In the genomic region with DNA sequence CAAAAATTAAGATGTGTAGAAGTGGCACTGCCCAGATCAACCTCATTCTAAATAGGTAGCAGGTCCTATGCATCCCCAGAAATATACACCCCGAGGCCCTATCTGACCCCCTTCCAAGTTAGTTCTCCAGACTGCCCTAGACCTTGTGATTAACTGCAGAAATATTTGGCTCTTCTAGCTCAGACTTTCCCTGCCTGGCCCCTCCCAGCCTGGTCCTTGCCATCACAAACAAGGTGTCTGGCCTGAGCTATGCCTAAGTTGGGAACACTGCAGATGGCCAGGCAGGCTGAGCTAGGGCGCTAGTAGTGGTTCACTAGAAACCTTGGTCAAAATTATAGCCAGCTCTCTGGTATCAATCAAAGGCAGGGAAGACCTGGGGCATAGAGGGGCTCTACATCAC, we compare ENCODE assay signal across 8 mouse cellular contexts. TPM values are rescaled to one million over a fixed set of nuclear protein-coding genes. Genes with fewer than 3 reads are reported as not detected.
A peak's percentile ranks its signal among the peaks of the same experiment; 100 is the strongest.
DNase-seq lines count a peak whose midpoint lies in the region; ATAC-seq and TF ChIP-seq lines count a peak whose summit lies in the region.

No protein-coding gene starts in this region.

- H3K4me1 ChIP-seq in embryonic facial prominence, embryonic 13.5 days: peaks cover 11% of the 10 kb centered on the region
- H3K4me1 ChIP-seq in embryonic facial prominence, embryonic 10.5 days: peaks cover 11% of the 10 kb centered on the region
- H3K4me1 ChIP-seq in stomach, embryonic 14.5 days (ENCODE audit: control insufficient read depth, insufficient read depth, low read length): 0 out of 2 replicates have a peak, but pooled peaks cover 4% of the 10 kb centered on the region
- 0 out of 2 replicates have a peak, but pooled peaks cover 4% of the 10 kb centered on the region for H3K4me1 ChIP-seq in stomach, postnatal 0 days (replicated peaks; ENCODE audit: control insufficient read depth, insufficient read depth)
- H3K4me1 ChIP-seq in hindbrain, embryonic 12.5 days: peaks cover 5% of the 10 kb centered on the region; the same call in 1 of the 2 replicates
- H3K4me1 ChIP-seq in neural tube, embryonic 15.5 days: peaks cover 10% of the 10 kb centered on the region

- no peak overlapping the region for H3K27ac ChIP-seq in embryonic facial prominence, embryonic 13.5 days
- no peak overlapping the region for H3K27ac ChIP-seq in embryonic facial prominence, embryonic 10.5 days (replicated peaks)
- no peak overlapping the region for H3K27ac ChIP-seq in stomach, embryonic 14.5 days (ENCODE audit: low read length)
- no peak overlapping the region for H3K27ac ChIP-seq in stomach, postnatal 0 days (replicated peaks)
- no peak overlapping the region for H3K27ac ChIP-seq in hindbrain, embryonic 12.5 days
- H3K27ac ChIP-seq in neural tube, embryonic 15.5 days (replicated peaks): no peak overlapping the region

- H3K9ac ChIP-seq in embryonic facial prominence, embryonic 13.5 days: peak overlapping the region; percentile 73; the same call in 1 of the 2 replicates
- no peak overlapping the region for H3K9ac ChIP-seq in stomach, embryonic 14.5 days (replicated peaks; ENCODE audit: low read depth, low read length)
- H3K9ac ChIP-seq in stomach, postnatal 0 days (ENCODE audit: low read length): no peak overlapping the region
- no peak overlapping the region for H3K9ac ChIP-seq in hindbrain, embryonic 12.5 days
- H3K9ac ChIP-seq in neural tube, embryonic 15.5 days (replicated peaks): no peak overlapping the region

- TF ChIP-seq CTCF in stomach, postnatal 0 days (IDR thresholded peaks at IDR 0.05; ENCODE audit: low read depth): no peak

- no peak overlapping the region for H3K4me3 ChIP-seq in embryonic facial prominence, embryonic 13.5 days
- H3K4me3 ChIP-seq in embryonic facial prominence, embryonic 10.5 days: no peak overlapping the region
- 0 out of 2 replicates have a peak overlapping the region, but pooled peaks have one; percentile 44 for H3K4me3 ChIP-seq in stomach, embryonic 14.5 days (ENCODE audit: low read depth, low read length)
- no peak overlapping the region for H3K4me3 ChIP-seq in stomach, postnatal 0 days (ENCODE audit: low read depth, low read length)
- H3K4me3 ChIP-seq in hindbrain, embryonic 12.5 days: no peak overlapping the region
- no peak overlapping the region for H3K4me3 ChIP-seq in neural tube, embryonic 15.5 days (replicated peaks)

- peak overlapping the region; percentile 82 for H3K4me2 ChIP-seq in embryonic facial prominence, embryonic 13.5 days
- peak overlapping the region; percentile 37; the same call in 1 of the 2 replicates for H3K4me2 ChIP-seq in stomach, embryonic 14.5 days (replicated peaks; ENCODE audit: low read depth, low read length)
- no peak overlapping the region for H3K4me2 ChIP-seq in stomach, postnatal 0 days (replicated peaks; ENCODE audit: low read depth)
- no peak overlapping the region for H3K4me2 ChIP-seq in hindbrain, embryonic 12.5 days (replicated peaks)
- H3K4me2 ChIP-seq in neural tube, embryonic 15.5 days: peak overlapping the region; percentile 88

- ATAC-seq in embryonic facial prominence, embryonic 13.5 days (ENCODE audit: insufficient number of reproducible peaks, insufficient read depth, low FRiP score, low TSS enrichment, low read depth): no peak
- no peak for ATAC-seq in stomach, embryonic 14.5 days (ENCODE audit: insufficient number of reproducible peaks, insufficient read depth, low FRiP score, low read depth)
- no peak for ATAC-seq in stomach, postnatal 0 days (ENCODE audit: low FRiP score, low TSS enrichment)
- ATAC-seq in hindbrain, embryonic 12.5 days (ENCODE audit: low FRiP score): peak; percentile 23; the same call in 1 of the 2 replicates
- ATAC-seq in neural tube, embryonic 15.5 days (ENCODE audit: low FRiP score): no peak; the same call in none of the 2 replicates
- ATAC-seq in inflammation-experienced regulatory T-cells, adult 6 months: no peak

- TF ChIP-seq EP300 in stomach, postnatal 0 days (optimal IDR thresholded peaks at IDR 0.05): no peak

- H3K36me3 ChIP-seq in embryonic facial prominence, embryonic 13.5 days: peaks cover 33% of the 10 kb centered on the region
- peaks cover 31% of the 10 kb centered on the region for H3K36me3 ChIP-seq in embryonic facial prominence, embryonic 10.5 days (replicated peaks)
- H3K36me3 ChIP-seq in stomach, embryonic 14.5 days (ENCODE audit: control insufficient read depth, insufficient read depth, low read length): peaks cover 11% of the 10 kb centered on the region; the same call in 1 of the 2 replicates
- peaks cover 6% of the 10 kb centered on the region for H3K36me3 ChIP-seq in stomach, postnatal 0 days (ENCODE audit: control insufficient read depth, insufficient read depth, low read length)
- peaks cover 25% of the 10 kb centered on the region for H3K36me3 ChIP-seq in hindbrain, embryonic 12.5 days
- H3K36me3 ChIP-seq in neural tube, embryonic 15.5 days: peaks cover 29% of the 10 kb centered on the region

- H3K9me3 ChIP-seq in embryonic facial prominence, embryonic 13.5 days: no peaks in the 10 kb centered on the region
- no peaks in the 10 kb centered on the region for H3K9me3 ChIP-seq in embryonic facial prominence, embryonic 10.5 days
- no peaks in the 10 kb centered on the region for H3K9me3 ChIP-seq in stomach, embryonic 14.5 days (ENCODE audit: control insufficient read depth, low read depth, low read length)
- H3K9me3 ChIP-seq in stomach, postnatal 0 days (ENCODE audit: control insufficient read depth, low read length): no peaks in the 10 kb centered on the region
- no peaks in the 10 kb centered on the region for H3K9me3 ChIP-seq in hindbrain, embryonic 12.5 days (replicated peaks)
- no peaks in the 10 kb centered on the region for H3K9me3 ChIP-seq in neural tube, embryonic 15.5 days (replicated peaks)

- 84% methylated on average over 2 of the region's 2 CpGs for WGBS in embryonic facial prominence, embryonic 13.5 days
- WGBS in embryonic facial prominence, embryonic 10.5 days: 87% methylated on average over 2 of the region's 2 CpGs
- WGBS in stomach, embryonic 14.5 days: 78% methylated on average over 2 of the region's 2 CpGs
- 79% methylated on average over 2 of the region's 2 CpGs for WGBS in stomach, postnatal 0 days
- WGBS in hindbrain, embryonic 12.5 days: 89% methylated on average over 2 of the region's 2 CpGs
- WGBS in neural tube, embryonic 15.5 days: 90% methylated on average over 2 of the region's 2 CpGs

- H3K27me3 ChIP-seq in embryonic facial prominence, embryonic 13.5 days: no peaks in the 10 kb centered on the region
- 0 out of 2 replicates have a peak, but pooled peaks cover 10% of the 10 kb centered on the region for H3K27me3 ChIP-seq in embryonic facial prominence, embryonic 10.5 days (replicated peaks; ENCODE audit: low read depth, poor library complexity, severe bottlenecking)
- H3K27me3 ChIP-seq in stomach, embryonic 14.5 days (ENCODE audit: control insufficient read depth, insufficient read depth, low read length): no peaks in the 10 kb centered on the region
- H3K27me3 ChIP-seq in stomach, postnatal 0 days (ENCODE audit: control insufficient read depth, insufficient read depth, low read length): no peaks in the 10 kb centered on the region
- H3K27me3 ChIP-seq in hindbrain, embryonic 12.5 days: no peaks in the 10 kb centered on the region
- H3K27me3 ChIP-seq in neural tube, embryonic 15.5 days (replicated peaks): no peaks in the 10 kb centered on the region

- DNase-seq in embryonic facial prominence, embryonic 10.5 days (ENCODE audit: low spot score): no peak
- DNase-seq in stomach, postnatal 0 days (ENCODE audit: low spot score): no peak
- no peak for DNase-seq in thymus, postnatal 0 days (ENCODE audit: low spot score)

RNA-seq across cellular contexts. Expression of gene Exoc3, which starts 41.0 kb away (rescaled TPM):
- polyA plus RNA-seq in embryonic facial prominence, embryonic 13.5 days (2015; fragmentation: Nextera tagmentation; extraction: Ambion mirVana): 76.9 and 91.6 TPM in 2 replicates
- polyA plus RNA-seq in embryonic facial prominence, embryonic 10.5 days (2016; fragmentation: Nextera tagmentation; extraction: Ambion mirVana): 77.4 and 82.2 TPM in 2 replicates
- polyA plus RNA-seq in stomach, embryonic 14.5 days (2014; fragmentation: Nextera tagmentation; extraction: Ambion mirVana): 82.1 and 86.8 TPM in 2 replicates
- 43.2 and 44.5 TPM in 2 replicates for polyA plus RNA-seq in stomach, postnatal 0 days (2015; fragmentation: Nextera tagmentation; extraction: Ambion mirVana)
- 76.7 and 79.2 TPM in 2 replicates for polyA plus RNA-seq in hindbrain, embryonic 12.5 days (2016; fragmentation: Nextera tagmentation; extraction: Ambion mirVana)
- polyA plus RNA-seq in neural tube, embryonic 15.5 days (2015; fragmentation: Nextera tagmentation; extraction: Ambion mirVana): 109 and 115 TPM in 2 replicates
- polyA plus RNA-seq in thymus, postnatal 0 days (2015; fragmentation: Nextera tagmentation; extraction: Ambion mirVana): 55.6 and 62.2 TPM in 2 replicates
- 10 to 100 TPM; 82.9 to 87.4 (median 86.4) TPM for polyA plus RNA-seq in inflammation-experienced regulatory T-cells, adult 6 months (2017; shearing (Covaris generic))

RNA-seq across cellular contexts. Expression of gene Slc9a3, which starts 46.2 kb away (rescaled TPM):
- polyA plus RNA-seq in embryonic facial prominence, embryonic 13.5 days (2015; fragmentation: Nextera tagmentation; extraction: Ambion mirVana): not detected in 2 replicates
- 0.02 TPM in 1 of 2 replicates, not detected in the other for polyA plus RNA-seq in embryonic facial prominence, embryonic 10.5 days (2016; fragmentation: Nextera tagmentation; extraction: Ambion mirVana)
- polyA plus RNA-seq in stomach, embryonic 14.5 days (2014; fragmentation: Nextera tagmentation; extraction: Ambion mirVana): not detected in 2 replicates
- polyA plus RNA-seq in stomach, postnatal 0 days (2015; fragmentation: Nextera tagmentation; extraction: Ambion mirVana): 1.3 TPM in 2 replicates
- not detected in 2 replicates for polyA plus RNA-seq in hindbrain, embryonic 12.5 days (2016; fragmentation: Nextera tagmentation; extraction: Ambion mirVana)
- polyA plus RNA-seq in neural tube, embryonic 15.5 days (2015; fragmentation: Nextera tagmentation; extraction: Ambion mirVana): 0.23 and 0.46 TPM in 2 replicates
- polyA plus RNA-seq in thymus, postnatal 0 days (2015; fragmentation: Nextera tagmentation; extraction: Ambion mirVana): 0.03 and 0.05 TPM in 2 replicates
- polyA plus RNA-seq in inflammation-experienced regulatory T-cells, adult 6 months (2017; shearing (Covaris generic)): under 1 TPM in 1 of 3 experiments, not detected in 2; 0.17 TPM

Comparison
In these comparisons a context has a peak if more than half of its experiments do, and no peak if none do; other contexts are left out.
1. H3K4me2 ChIP-seq: peak in embryonic facial prominence, embryonic 13.5 days (single experiment), stomach, embryonic 14.5 days (single experiment) and neural tube, embryonic 15.5 days (single experiment); none in stomach, postnatal 0 days (single experiment) and hindbrain, embryonic 12.5 days (single experiment).